Comparison of ENCODE assay signal across 7 mouse cellular contexts in genomic region chr5:110979861-110980346, GRCm38 (mm10).
DNase-seq lines count a peak whose midpoint lies in the region; ATAC-seq and TF ChIP-seq lines count a peak whose summit lies in the region.

No protein-coding gene starts in this region.

- 0 out of 2 replicates have a peak overlapping the region, but pooled peaks have one; percentile 57 for H3K27ac ChIP-seq in forebrain, embryonic 11.5 days (ENCODE audit: low read depth, low read length)

- peak; percentile 33 to 40 for DNase-seq in adrenal gland, adult 18-20 months (ENCODE audit: low spot score in 2 of 2)
- DNase-seq in forebrain, embryonic 11.5 days (ENCODE audit: low spot score), result peak; percentile 68
- peak; percentile 49 to 63 for DNase-seq in heart, postnatal 36 days
- peak; percentile 50 to 63 for DNase-seq in kidney, postnatal 4 days
- DNase-seq in right cerebral cortex, postnatal 10 days (ENCODE audit: low spot score in 2 of 2), result peak; percentile 52 to 55

- H3K4me2 ChIP-seq in forebrain, embryonic 11.5 days (ENCODE audit: low read depth, low read length, severe bottlenecking), result peak overlapping the region; percentile 96

- peaks cover 13% of the 10 kb centered on the region for H3K4me1 ChIP-seq in E14TG2a.4 (replicated peaks; ENCODE audit: low read depth, low read length)
- H3K4me1 ChIP-seq in forebrain, embryonic 11.5 days (replicated peaks; ENCODE audit: control insufficient read depth, insufficient read depth, low read length), result no peaks in the 10 kb centered on the region

- under 1% methylated on average over 14 of the region's 14 CpGs for WGBS in forebrain, embryonic 11.5 days

- intact Hi-C loops in heart, postnatal 36 days (cut with DNase I), result loop anchor here (2.0 to 5.0 kb wide), 4 partner anchors 77 to 229 kb away; partner anchors contain the start of genes Chek2 and Hscb

- no peaks in the 10 kb centered on the region for H3K9me3 ChIP-seq in E14TG2a.4 (ENCODE audit: low read length)
- H3K9me3 ChIP-seq in forebrain, embryonic 11.5 days (ENCODE audit: control insufficient read depth, low read length), result no peaks in the 10 kb centered on the region

- H3K4me3 ChIP-seq in E14TG2a.4 (replicated peaks; ENCODE audit: low read length), result peak overlapping the region; percentile 83
- peak overlapping the region; percentile 64 for H3K4me3 ChIP-seq in forebrain, embryonic 11.5 days (ENCODE audit: low read depth, low read length)

- peaks cover 60% of the 10 kb centered on the region for H3K27me3 ChIP-seq in E14TG2a.4 (ENCODE audit: insufficient read depth, low read length)
- no peaks in the 10 kb centered on the region; the same call in 1 of the 2 replicates for H3K27me3 ChIP-seq in forebrain, embryonic 11.5 days (ENCODE audit: control insufficient read depth, insufficient read depth, low read length)

- no peak for TF ChIP-seq CTCF in E14TG2a.4 (conservative IDR thresholded peaks at IDR 0.05; ENCODE audit: low read length)

- no peaks in the 10 kb centered on the region for H3K36me3 ChIP-seq in E14TG2a.4 (ENCODE audit: insufficient read depth, low read length)
- H3K36me3 ChIP-seq in forebrain, embryonic 11.5 days (ENCODE audit: control insufficient read depth, insufficient read depth, low read length), result no peaks in the 10 kb centered on the region

- peak overlapping the region; percentile 72 for H3K9ac ChIP-seq in forebrain, embryonic 11.5 days (ENCODE audit: low read length)

- ATAC-seq in forebrain, embryonic 11.5 days (replicated peaks; ENCODE audit: low FRiP score), result no peak
- ATAC-seq in megakaryocyte, adult 5-6 weeks (ENCODE audit: poor library complexity, severe bottlenecking), result 0 out of 2 replicates have a peak, but pooled peaks have one; percentile 17
